Mouse (Mus musculus): Measurements from ENCODE around the gene Cyp2t4.

DNA sequence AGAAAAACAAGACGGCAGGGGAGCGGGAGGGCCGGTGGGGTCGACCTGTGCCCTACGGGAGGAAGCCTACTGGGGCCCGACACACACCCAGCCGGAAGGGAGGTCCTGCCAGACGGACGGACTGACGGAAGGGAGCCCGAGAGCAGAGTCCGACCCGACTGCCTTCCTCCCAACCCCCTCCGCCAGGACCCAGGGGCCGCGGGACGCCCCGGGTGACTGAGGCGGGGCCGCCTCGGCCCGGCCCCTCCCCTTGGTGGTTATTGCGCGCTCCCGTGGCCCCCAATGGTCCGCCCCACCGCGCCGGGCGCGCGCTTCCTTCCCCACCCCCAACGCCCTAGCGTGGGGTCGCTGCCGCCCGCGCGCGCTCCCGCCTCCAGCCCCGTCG is 12.7 kb downstream of the Cyp2t4 start:
- TF ChIP-seq GATA1 (IDR thresholded peaks at IDR 0.05; ENCODE audit: low read length): no peak
- no peak for TF ChIP-seq TAL1 (IDR thresholded peaks at IDR 0.05; ENCODE audit: low read length)

Measured in erythroblast, embryonic 14.5 days (primary cell).